Mouse (Mus musculus): ENCODE results near the gene Nos1ap. TPM values are rescaled to one million over a fixed set of nuclear protein-coding genes. Genes with fewer than 3 reads are reported as not detected.

The Nos1ap gene
- 1.1 TPM for polyA plus RNA-seq (2014; fragmentation: Illumina TruSeq; extraction: RNeasy Lipid Tissue Mini Kit (QIAGEN cat#74804); ENCODE audit: insufficient read depth, low read depth, low replicate concordance)

GRCm38 (mm10) chr1:170589219-170590040, at the start of gene Nos1ap:
Gene Nos1ap, minus strand, starts transcription at chr1:170589861.

GRCm38 (mm10) chr1:170308503-170308902, 281.2 kb downstream of the Nos1ap start, which contains the start of gene Spata46:
Gene Spata46, plus strand, starts transcription at chr1:170308803.

GRCm38 (mm10) chr1:170306232-170306631, 283.4 kb downstream of the Nos1ap start, which contains the start of gene Gm7694:
Gene Gm7694, minus strand, starts transcription at chr1:170306332.

GRCm38 (mm10) chr1:170277016-170277415, 312.6 kb downstream of the Nos1ap start, which contains the start of gene Sh2d1b1:
Gene Sh2d1b1, plus strand, starts transcription at chr1:170277320.

Other genes with a start within 250 kb of the Nos1ap start
- gene Olfml2b, start 54.7 kb upstream of the Nos1ap start, polyA plus RNA-seq (2014; fragmentation: Illumina TruSeq; extraction: RNeasy Lipid Tissue Mini Kit (QIAGEN cat#74804); ENCODE audit: insufficient read depth, low read depth, low replicate concordance), result 7.8 TPM

Data from lung, adult 10 weeks (tissue).